Mouse (Mus musculus) left cerebral cortex, postnatal 14 days (tissue): ENCODE measurements around the gene Xrn1. TPM values are rescaled to one million over a fixed set of nuclear protein-coding genes. Genes with fewer than 3 reads are reported as not detected.
"Not testable (repeated sequence)": the region's sequence is repeated elsewhere in the genome, so short reads cannot be mapped to it uniquely, and the experiment has no call there.

Source experiments
- DNase-seq, 2 experiments: peaks; one replicate each; pipeline ENCODE4 v3.0.0; 2021 to 2022; ENCODE audit warnings: low spot score in 2 of 2, mixed read lengths in 1 of 2
- intact Hi-C: fragments of 180-260 bp; cut with DNase I; formaldehyde crosslinking; loops from one replicate; pipeline ENCODE4 v1.15.1; 2025
- total RNA-seq, 2 experiments: library from RNA; stranded (reverse); gene quantifications; 2 replicates each; pipeline ENCODE4 v1.2.3; 2021

The Xrn1 gene
- total RNA-seq, 2 experiments from 2014 or later, result 23.5 to 24.0 TPM

GRCm38 (mm10) chr9:96035371-96036086 is 81.0 kb downstream of the Xrn1 start:
- DNase-seq, result no peak
- intact Hi-C loops, result no loop called here

GRCm38 (mm10) chr9:96044214-96044613 is 89.7 kb downstream of the Xrn1 start:
- DNase-seq, result no peak
- intact Hi-C loops, result no loop called here

- no peak for DNase-seq
- intact Hi-C loops, result no loop called here
These were observed 96.9 kb downstream of the Xrn1 start for GRCm38 (mm10) chr9:96051501-96051900.

- intact Hi-C loops, result no loop called here
- DNase-seq, result peak; percentile 17 to 59
These were observed 100.3 kb downstream of the Xrn1 start for GRCm38 (mm10) chr9:96054878-96055277.

GRCm38 (mm10) chr9:96056417-96057223 is 102.1 kb downstream of the Xrn1 start:
- intact Hi-C loops, result no loop called here
- no peak for DNase-seq

GRCm38 (mm10) chr9:96063083-96063802 is 108.7 kb downstream of the Xrn1 start:
- intact Hi-C loops, result no loop called here
- DNase-seq, result no peak

GRCm38 (mm10) chr9:96063803-96064475 is 109.4 kb downstream of the Xrn1 start:
- DNase-seq, result no peak
- intact Hi-C loops, result no loop called here

- no peak for DNase-seq
- intact Hi-C loops, result no loop called here
These were observed 112.9 kb downstream of the Xrn1 start for GRCm38 (mm10) chr9:96067507-96067906.

GRCm38 (mm10) chr9:96078752-96079315 is 124.3 kb downstream of the Xrn1 start:
- no peak for DNase-seq
- intact Hi-C loops, result no loop called here

- DNase-seq, result no peak
These were observed 130.7 kb downstream of the Xrn1 start for GRCm38 (mm10) chr9:96085293-96085692.

GRCm38 (mm10) chr9:96087671-96088070 is 133.1 kb downstream of the Xrn1 start:
- intact Hi-C loops, result no loop called here
- DNase-seq, result no peak

More at GRCm38 (mm10) chr9:96085293-96085692, 130.7 kb downstream of the Xrn1 start:
- intact Hi-C loops, result no loop called here

GRCm38 (mm10) chr9:96088456-96088855 is 133.9 kb downstream of the Xrn1 start:
- DNase-seq, intact Hi-C loops: not testable (repeated sequence)

- DNase-seq, intact Hi-C loops: not testable (repeated sequence)
These were observed 138.1 kb downstream of the Xrn1 start for GRCm38 (mm10) chr9:96092637-96093036.

GRCm38 (mm10) chr9:96093221-96093620 is 138.7 kb downstream of the Xrn1 start:
- no peak for DNase-seq
- intact Hi-C loops, result no loop called here

- intact Hi-C loops, result no loop called here
These were observed 139.8 kb downstream of the Xrn1 start for GRCm38 (mm10) chr9:96094341-96094740.

GRCm38 (mm10) chr9:96095192-96095591 is 140.6 kb downstream of the Xrn1 start:
- intact Hi-C loops, result no loop called here

More at GRCm38 (mm10) chr9:96094341-96094740, 139.8 kb downstream of the Xrn1 start:
- no peak for DNase-seq

GRCm38 (mm10) chr9:96102846-96103245 is 148.3 kb downstream of the Xrn1 start:
- intact Hi-C loops, result no loop called here
- DNase-seq, result no peak

More at GRCm38 (mm10) chr9:96095192-96095591, 140.6 kb downstream of the Xrn1 start:
- DNase-seq, result no peak
